Mouse (Mus musculus) left cerebral cortex, postnatal 10 days (tissue): Measurements from ENCODE around the gene Dynlt1f. TPM values are rescaled to one million over a fixed set of nuclear protein-coding genes. Genes with fewer than 3 reads are reported as not detected.
A peak's percentile ranks its signal among the peaks of the same experiment; 100 is the strongest.
"Not testable (repeated sequence)": the region's sequence is repeated elsewhere in the genome, so short reads cannot be mapped to it uniquely, and the experiment has no call there.

Experiments used
- DNase-seq, 2 experiments: peaks; one replicate each; pipeline ENCODE4 v3.0.0; 2021 to 2022; ENCODE audit warnings: low spot score in 2 of 2, mixed read lengths in 1 of 2; ENCODE audit errors: extremely low spot score in 1 of 2
- intact Hi-C: fragments of 180-260 bp; cut with DNase I; formaldehyde crosslinking; loops from one replicate; pipeline ENCODE4 v1.15.1; 2025
- total RNA-seq, 2 experiments: library from RNA; stranded (reverse); gene quantifications; 2 replicates each; pipeline ENCODE4 v1.2.3; 2021

Gene Dynlt1f
- total RNA-seq, 2 experiments from 2014 or later, result 199 to 208 TPM

- DNase-seq, intact Hi-C loops: not testable (repeated sequence)
These were observed 18.3 kb downstream of the Dynlt1f start for GRCm38 (mm10) chr17:6637434-6637833.

- intact Hi-C loops, result no loop called here
These were observed 18.8 kb downstream of the Dynlt1f start for GRCm38 (mm10) chr17:6636861-6637260.

GRCm38 (mm10) chr17:6635781-6636180 is 19.9 kb downstream of the Dynlt1f start:
- not testable (repeated sequence) for DNase-seq

More at GRCm38 (mm10) chr17:6636861-6637260, 18.8 kb downstream of the Dynlt1f start:
- no peak for DNase-seq

GRCm38 (mm10) chr17:6632850-6633249 is 22.9 kb downstream of the Dynlt1f start:
- DNase-seq, intact Hi-C loops: not testable (repeated sequence)

More at GRCm38 (mm10) chr17:6635781-6636180, 19.9 kb downstream of the Dynlt1f start:
- intact Hi-C loops, result not testable (repeated sequence)

- intact Hi-C loops, DNase-seq: not testable (repeated sequence)
These were observed 25.3 kb downstream of the Dynlt1f start for GRCm38 (mm10) chr17:6630398-6630797.

GRCm38 (mm10) chr17:6624926-6625558 is 30.7 kb downstream of the Dynlt1f start:
- DNase-seq, intact Hi-C loops: not testable (repeated sequence)

- intact Hi-C loops, result not testable (repeated sequence)
These were observed 33.7 kb downstream of the Dynlt1f start for GRCm38 (mm10) chr17:6621976-6622375.

GRCm38 (mm10) chr17:6620730-6621451 is 34.8 kb downstream of the Dynlt1f start:
- DNase-seq, intact Hi-C loops: not testable (repeated sequence)

More at GRCm38 (mm10) chr17:6621976-6622375, 33.7 kb downstream of the Dynlt1f start:
- not testable (repeated sequence) for DNase-seq

GRCm38 (mm10) chr17:6620035-6620434 is 35.7 kb downstream of the Dynlt1f start:
- intact Hi-C loops, DNase-seq: not testable (repeated sequence)

GRCm38 (mm10) chr17:6619271-6619670 is 36.4 kb downstream of the Dynlt1f start:
- intact Hi-C loops, DNase-seq: not testable (repeated sequence)

- intact Hi-C loops, DNase-seq: not testable (repeated sequence)
These were observed 37.9 kb downstream of the Dynlt1f start for GRCm38 (mm10) chr17:6617689-6618400.

- DNase-seq, intact Hi-C loops: not testable (repeated sequence)
These were observed 39.0 kb downstream of the Dynlt1f start for GRCm38 (mm10) chr17:6616731-6617130.

- DNase-seq, intact Hi-C loops: not testable (repeated sequence)
These were observed 41.4 kb downstream of the Dynlt1f start for GRCm38 (mm10) chr17:6614316-6614715.

- DNase-seq, intact Hi-C loops: not testable (repeated sequence)
These were observed 42.2 kb downstream of the Dynlt1f start for GRCm38 (mm10) chr17:6613524-6613923.

- intact Hi-C loops, DNase-seq: not testable (repeated sequence)
These were observed 50.4 kb downstream of the Dynlt1f start for GRCm38 (mm10) chr17:6605347-6605746.

GRCm38 (mm10) chr17:6602205-6602604 is 53.5 kb downstream of the Dynlt1f start:
- intact Hi-C loops, DNase-seq: not testable (repeated sequence)

- intact Hi-C loops, result not testable (repeated sequence)
- DNase-seq, result peak in 1 of 2 experiments; percentile 84
These were observed 54.3 kb downstream of the Dynlt1f start, which contains the start of gene Dynlt1c for GRCm38 (mm10) chr17:6601204-6601911. Gene Dynlt1c, plus strand, starts transcription at chr17:6601671.

GRCm38 (mm10) chr17:6600216-6600911 is 55.3 kb downstream of the Dynlt1f start:
- not testable (repeated sequence) for DNase-seq

More at GRCm38 (mm10) chr17:6600216-6600911, 55.3 kb downstream of the Dynlt1f start:
- intact Hi-C loops, result not testable (repeated sequence)
